Comparison of ENCODE assay signal across 8 mouse cellular contexts in genomic region chr5:127720591-127721379, GRCm38 (mm10).
A peak's percentile ranks its signal among the peaks of the same experiment; 100 is the strongest.
DNase-seq lines count a peak whose midpoint lies in the region; ATAC-seq lines count a peak whose summit lies in the region.

No protein-coding gene starts in this region.

- H3K4me1 ChIP-seq in limb, embryonic 10.5 days = no peaks in the 10 kb centered on the region

- H3K27ac ChIP-seq in limb, embryonic 10.5 days = no peak overlapping the region

- WGBS in limb, embryonic 10.5 days = 39% methylated on average over 15 of the region's 15 CpGs

- H3K36me3 ChIP-seq in limb, embryonic 10.5 days = no peaks in the 10 kb centered on the region

- DNase-seq in spleen, postnatal 10 days (ENCODE audit: low spot score in 2 of 2) = peak; percentile 6 to 32
- DNase-seq in spleen, postnatal 14 days (ENCODE audit: low spot score in 2 of 2) = no peak
- DNase-seq in heart, postnatal 4 days = peak; percentile 27
- no peak for DNase-seq in limb, embryonic 10.5 days (ENCODE audit: low spot score)
- DNase-seq in mesoderm, embryonic 11.5 days (ENCODE audit: low read depth, low spot score) = peak; percentile 61
- no peak for DNase-seq in right cerebral cortex, postnatal 14 days
- no peak for DNase-seq in left cerebral cortex, adult 9 months (ENCODE audit: low spot score in 2 of 2)

- peak overlapping the region; percentile 10; the same call in 1 of the 2 replicates for H3K4me3 ChIP-seq in limb, embryonic 10.5 days

- no peaks in the 10 kb centered on the region for H3K9me3 ChIP-seq in limb, embryonic 10.5 days (replicated peaks)

- H3K27me3 ChIP-seq in limb, embryonic 10.5 days (ENCODE audit: low read depth, poor library complexity, severe bottlenecking) = no peaks in the 10 kb centered on the region

- peak; percentile 97 for ATAC-seq in erythroid progenitor cell, adult 5-6 weeks (replicated peaks; ENCODE audit: low FRiP score, poor library complexity, severe bottlenecking)

Comparison
In these comparisons a context has a peak if more than half of its experiments do, and no peak if none do; other contexts are left out.
1. DNase-seq: peak in spleen, postnatal 10 days (2 of 2), heart, postnatal 4 days (single experiment) and mesoderm, embryonic 11.5 days (single experiment); none in spleen, postnatal 14 days (0 of 2), limb, embryonic 10.5 days (single experiment), right cerebral cortex, postnatal 14 days (single experiment) and left cerebral cortex, adult 9 months (0 of 2).